Mouse (Mus musculus): ENCODE measurements around the gene Cd300ld.
"Not testable (repeated sequence)": the region's sequence is repeated elsewhere in the genome, so short reads cannot be mapped to it uniquely, and the experiment has no call there.

Cd300ld gene

GRCm38 (mm10) chr11:114989793-114990192 is at the start of gene Cd300ld:
Gene Cd300ld, minus strand, starts transcription at chr11:114989922.
- no peak for DNase-seq (ENCODE audit: extremely low spot score, low spot score)

GRCm38 (mm10) chr11:115037669-115038068 is 47.9 kb upstream of the Cd300ld start, which contains the start of gene Cd300ld5:
Gene Cd300ld5, minus strand, starts transcription at chr11:115037769.
- not testable (repeated sequence) for DNase-seq (ENCODE audit: extremely low spot score, low spot score)

GRCm38 (mm10) chr11:115026912-115027311 is 37.2 kb upstream of the Cd300ld start, which contains the start of gene Cd300ld4:
Gene Cd300ld4, minus strand, starts transcription at chr11:115027012.
- DNase-seq (ENCODE audit: extremely low spot score, low spot score): not testable (repeated sequence)

GRCm38 (mm10) chr11:115016093-115016492 is 26.4 kb upstream of the Cd300ld start, which contains the start of gene Cd300ld2:
Gene Cd300ld2, minus strand, starts transcription at chr11:115016193.
- not testable (repeated sequence) for DNase-seq (ENCODE audit: extremely low spot score, low spot score)

GRCm38 (mm10) chr11:115004070-115004469 is 14.3 kb upstream of the Cd300ld start:
- DNase-seq (ENCODE audit: extremely low spot score, low spot score): no peak

GRCm38 (mm10) chr11:115001474-115002040 is 11.8 kb upstream of the Cd300ld start, which contains the start of gene Cd300c2:
Gene Cd300c2, minus strand, starts transcription at chr11:115001880.
- no peak for DNase-seq (ENCODE audit: extremely low spot score, low spot score)

- DNase-seq (ENCODE audit: extremely low spot score, low spot score): no peak
These were observed 7.9 kb downstream of the Cd300ld start for GRCm38 (mm10) chr11:114981866-114982265.

GRCm38 (mm10) chr11:114972726-114973125 is 17.0 kb downstream of the Cd300ld start:
- no peak for DNase-seq (ENCODE audit: extremely low spot score, low spot score)

- no peak for DNase-seq (ENCODE audit: extremely low spot score, low spot score)
These were observed 20.9 kb downstream of the Cd300ld start, which contains the start of gene Cd300c for GRCm38 (mm10) chr11:114968752-114969207. Gene Cd300c, minus strand, starts transcription at chr11:114969157.

GRCm38 (mm10) chr11:114965182-114965828 is 24.4 kb downstream of the Cd300ld start:
- DNase-seq (ENCODE audit: extremely low spot score, low spot score): no peak

- no peak for DNase-seq (ENCODE audit: extremely low spot score, low spot score)
These were observed 29.4 kb downstream of the Cd300ld start for GRCm38 (mm10) chr11:114960369-114960768.

- no peak for DNase-seq (ENCODE audit: extremely low spot score, low spot score)
These were observed 55.6 kb downstream of the Cd300ld start, which contains the start of gene Cd300lb for GRCm38 (mm10) chr11:114934144-114934543. Gene Cd300lb, minus strand, starts transcription at chr11:114934386.

GRCm38 (mm10) chr11:114933591-114933990 is 56.1 kb downstream of the Cd300ld start:
- no peak for DNase-seq (ENCODE audit: extremely low spot score, low spot score)
